Mouse (Mus musculus): ENCODE results near the gene Limk2.

Limk2 gene

DNA sequence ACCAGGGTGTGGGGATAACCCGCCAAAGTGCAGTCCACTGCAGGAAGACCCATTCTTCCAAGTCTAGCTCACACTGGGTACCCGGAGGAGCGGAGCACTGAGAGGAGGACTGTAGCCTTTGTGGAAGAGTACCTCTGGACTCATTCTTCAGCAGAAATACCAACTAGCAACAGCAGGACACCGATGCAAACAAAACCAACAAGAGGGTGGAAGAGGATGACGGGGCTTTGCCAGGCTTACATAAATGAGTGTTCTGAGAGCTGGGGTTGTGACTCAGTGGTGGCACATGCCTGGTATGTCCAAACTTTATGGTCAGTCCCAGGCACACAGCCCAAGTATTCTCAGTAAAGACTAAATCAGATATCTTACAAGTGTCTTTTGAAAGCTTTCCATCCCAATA lies 107.9 kb downstream of the Limk2 start:
- DNase-seq (ENCODE audit: low spot score in 2 of 2), result no peak

DNA sequence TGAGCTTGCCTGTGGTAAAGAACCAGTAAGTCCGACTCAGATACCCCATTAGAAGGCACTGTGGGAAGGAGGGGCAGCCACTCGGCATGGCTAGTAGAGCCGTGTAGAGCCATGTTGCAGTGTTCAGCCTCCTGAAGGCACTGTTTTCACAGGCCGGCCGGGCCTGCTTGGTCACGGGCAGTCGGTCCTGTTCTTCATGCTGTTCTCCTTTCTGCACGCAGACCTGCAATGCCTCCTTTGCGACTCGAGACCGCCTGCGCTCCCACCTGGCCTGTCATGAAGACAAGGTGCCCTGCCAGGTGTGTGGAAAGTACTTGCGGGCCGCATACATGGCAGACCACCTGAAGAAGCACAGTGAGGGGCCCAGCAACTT lies 110.2 kb downstream of the Limk2 start:
- DNase-seq (ENCODE audit: low spot score in 2 of 2), result no peak

DNA sequence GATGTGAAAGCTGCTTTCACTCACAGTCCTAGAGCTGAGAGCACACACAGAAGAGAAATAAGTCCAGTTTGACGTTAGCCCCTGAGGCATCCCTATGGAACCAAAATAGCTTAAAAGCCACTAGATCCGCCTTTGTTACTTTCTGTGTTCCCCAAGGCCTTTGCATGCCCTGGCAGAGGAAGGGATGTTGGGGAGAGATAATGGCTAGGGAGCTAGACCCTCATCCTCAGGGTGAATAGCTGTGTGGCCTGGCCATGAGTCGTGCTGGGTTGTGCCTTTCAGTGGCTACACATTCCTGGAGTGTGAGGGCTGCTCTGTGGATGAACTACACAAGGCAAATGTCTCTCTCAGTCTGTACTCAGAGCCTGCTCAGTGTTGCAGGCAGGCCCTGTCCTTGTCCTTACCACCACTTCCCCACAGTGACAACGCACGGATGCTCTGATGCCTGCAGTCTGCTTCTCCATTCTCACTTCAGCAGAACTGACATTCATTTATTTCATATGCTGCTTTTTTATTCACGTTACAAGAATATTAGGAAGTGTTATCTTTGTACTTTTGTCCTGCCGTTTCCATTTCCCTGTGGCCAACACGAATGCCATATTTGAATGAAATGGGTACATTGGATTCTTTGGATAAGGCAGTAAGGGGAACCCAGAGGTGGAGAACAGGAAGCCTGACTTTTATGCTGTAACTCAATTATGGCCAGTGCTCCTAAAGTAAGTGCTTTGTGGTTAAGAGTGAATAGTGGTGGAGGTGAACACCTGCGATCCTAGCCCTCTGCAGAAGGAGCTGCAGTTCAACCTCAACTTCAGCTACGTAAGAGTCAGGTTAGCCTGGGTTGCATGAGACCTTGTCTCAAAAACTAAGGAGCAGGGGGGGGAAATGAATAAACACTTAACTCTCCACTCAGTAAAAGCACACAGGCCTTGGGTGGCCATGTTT lies 110.8 kb downstream of the Limk2 start:
- DNase-seq (ENCODE audit: low spot score in 2 of 2), result no peak

DNA sequence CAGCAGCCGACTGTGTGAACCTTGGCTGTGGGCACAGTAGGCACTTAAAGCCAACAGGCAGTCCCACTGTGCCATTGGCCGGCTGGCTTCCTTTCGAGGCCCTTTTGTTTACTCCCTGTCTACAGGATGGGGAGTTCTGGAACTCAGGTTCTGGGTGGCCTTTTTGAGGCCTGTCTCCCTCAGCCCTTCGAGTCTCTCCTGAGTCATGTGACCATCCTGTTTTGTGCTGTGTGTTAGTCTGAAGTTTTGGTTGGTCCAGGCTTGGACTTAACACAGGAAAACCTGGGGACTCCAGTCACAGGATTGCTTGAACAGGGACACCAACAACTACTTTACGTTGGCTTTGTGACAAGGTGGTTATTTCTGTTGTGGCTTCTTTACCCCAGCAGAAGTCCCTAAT lies 112.9 kb downstream of the Limk2 start:
- DNase-seq (ENCODE audit: low spot score in 2 of 2), result no peak

DNA sequence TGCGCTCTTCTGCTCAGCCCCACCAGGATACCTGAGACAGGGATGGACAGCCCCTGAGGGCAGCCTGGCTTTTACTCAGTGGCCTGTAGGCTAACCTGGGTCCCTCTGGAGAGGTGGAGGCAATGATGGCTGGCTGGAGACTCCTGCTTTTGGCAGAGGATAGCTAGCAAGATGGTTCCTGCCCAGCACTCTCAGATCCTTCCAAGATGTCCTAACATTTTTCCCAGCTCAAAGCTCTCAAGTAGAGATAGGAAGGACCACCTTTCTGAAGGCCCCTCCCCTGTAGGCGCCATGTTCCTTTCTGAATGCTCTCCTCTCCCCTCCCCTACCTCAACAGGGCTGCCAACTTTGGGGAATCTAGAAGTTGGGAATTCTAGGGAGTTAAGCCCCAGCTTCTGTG lies 114.3 kb downstream of the Limk2 start:
- DNase-seq (ENCODE audit: low spot score in 2 of 2), result no peak
